Mouse (Mus musculus) hematopoietic stem cell, adult 5-6 weeks (primary cell): Measurements from ENCODE around the gene Serpina5. TPM values are rescaled to one million over a fixed set of nuclear protein-coding genes. Genes with fewer than 3 reads are reported as not detected.
"Not testable (repeated sequence)": the region's sequence is repeated elsewhere in the genome, so short reads cannot be mapped to it uniquely, and the experiment has no call there.

ENCODE experiments used
- ATAC-seq, 2 experiments: fragments of 125-278 bp in 1 of 2; replicated peaks in 1 of 2; 2 replicates each; pipeline ENCODE4 v1.8.0; 2016 to 2017; ENCODE audit warnings: inconsistent platforms in 2 of 2, mild to moderate bottlenecking in 2 of 2, moderate number of reproducible peaks in 2 of 2, low read depth in 1 of 2, moderate TSS enrichment in 1 of 2; ENCODE audit not compliant: low FRiP score in 2 of 2, poor library complexity in 2 of 2, severe bottlenecking in 2 of 2, insufficient read depth in 1 of 2, low TSS enrichment in 1 of 2
- total RNA-seq: library from RNA; stranded (forward); fragments of 172-1452, 232-1000 nt; gene quantifications from 2 replicates; pipeline ENCODE4 v1.2.3, GENCODE M21; 2017

Serpina5 gene
- total RNA-seq: not detected in 2 replicates

- no peak for ATAC-seq
Observed at GRCm38 (mm10) chr12:104100768-104101167, at the start of gene Serpina5. Serpina5 (plus strand) TSS chr12:104101113.

GRCm38 (mm10) chr12:104053995-104054394 lies 46.9 kb upstream of the Serpina5 start:
- ATAC-seq: no peak

GRCm38 (mm10) chr12:104055755-104056154 lies 45.2 kb upstream of the Serpina5 start:
- ATAC-seq: no peak

GRCm38 (mm10) chr12:104057050-104057449 lies 43.9 kb upstream of the Serpina5 start:
- peak; percentile 33 to 43; a peak in 3 of 4 replicates for ATAC-seq

- no peak for ATAC-seq
Observed at GRCm38 (mm10) chr12:104057531-104057930, 43.4 kb upstream of the Serpina5 start.

- ATAC-seq: no peak
Observed at GRCm38 (mm10) chr12:104060126-104060525, 40.8 kb upstream of the Serpina5 start.

- peak; percentile 88 for ATAC-seq
Observed at GRCm38 (mm10) chr12:104061862-104062261, 39.1 kb upstream of the Serpina5 start.

- no peak for ATAC-seq
Observed at GRCm38 (mm10) chr12:104064532-104064931, 36.4 kb upstream of the Serpina5 start.

- ATAC-seq: no peak
Observed at GRCm38 (mm10) chr12:104064996-104065395, 35.9 kb upstream of the Serpina5 start.

- peak; percentile 49 to 51 for ATAC-seq
Observed at GRCm38 (mm10) chr12:104066241-104066640, 34.7 kb upstream of the Serpina5 start.

- ATAC-seq: peak; percentile 71 to 79
Observed at GRCm38 (mm10) chr12:104067549-104067948, 33.4 kb upstream of the Serpina5 start.

- ATAC-seq: peak; percentile 49 to 69
Observed at GRCm38 (mm10) chr12:104069620-104070019, 31.3 kb upstream of the Serpina5 start.

- no peak for ATAC-seq
Observed at GRCm38 (mm10) chr12:104071708-104072107, 29.2 kb upstream of the Serpina5 start.

GRCm38 (mm10) chr12:104072286-104072685 lies 28.6 kb upstream of the Serpina5 start:
- no peak for ATAC-seq

- ATAC-seq: no peak
Observed at GRCm38 (mm10) chr12:104090119-104090518, 10.8 kb upstream of the Serpina5 start.

- ATAC-seq: no peak
Observed at GRCm38 (mm10) chr12:104091303-104091702, 9.6 kb upstream of the Serpina5 start.

- no peak for ATAC-seq
Observed at GRCm38 (mm10) chr12:104105847-104106246, 4.9 kb downstream of the Serpina5 start.

GRCm38 (mm10) chr12:104106919-104107318 lies 6.0 kb downstream of the Serpina5 start:
- no peak for ATAC-seq

- no peak for ATAC-seq
Observed at GRCm38 (mm10) chr12:104108507-104108906, 7.6 kb downstream of the Serpina5 start.

- not testable (repeated sequence) for ATAC-seq
Observed at GRCm38 (mm10) chr12:104112333-104112732, 11.4 kb downstream of the Serpina5 start, which contains the start of gene Serpina3a. Serpina3a (plus strand) TSS chr12:104112724.
